Mouse (Mus musculus) ES-E14 (cell line): ENCODE measurements around the gene Atl3. TPM values are rescaled to one million over a fixed set of nuclear protein-coding genes. Genes with fewer than 3 reads are reported as not detected.

Experiments used
- DNase-seq: peaks from one replicate; pipeline ENCODE4 v3.0.0-alpha.2; 2013; ENCODE audit warnings: low read depth, low spot score
- H3K27ac ChIP-seq: 2 replicates; pipeline ENCODE4 v1.5.1; 2012; ENCODE audit warnings: low read depth, mild to moderate bottlenecking, low read length, moderate library complexity, mixed read lengths; ENCODE audit not compliant: poor library complexity, insufficient read depth, severe bottlenecking
- H3K36me3 ChIP-seq: 2 replicates; pipeline ENCODE4 v1.6.1; 2012; ENCODE audit warnings: mild to moderate bottlenecking, low read length, moderate library complexity, mixed read lengths; ENCODE audit not compliant: control insufficient read depth, poor library complexity, insufficient read depth, severe bottlenecking
- H3K4me1 ChIP-seq, 2 experiments: fragments of 150-350 bp in 1 of 2; sonication (generic) in 1 of 2; 2 replicates each; pipeline ENCODE4 v1.6.1; 2012; ENCODE audit warnings: low read length in 2 of 2, mild to moderate bottlenecking in 1 of 2, mixed read lengths in 1 of 2; ENCODE audit not compliant: control insufficient read depth in 2 of 2, insufficient read depth in 2 of 2, poor library complexity in 1 of 2
- H3K4me3 ChIP-seq, 2 experiments: fragments of 150-350 bp in 1 of 2; sonication (generic) in 1 of 2; 2 replicates each; pipeline ENCODE4 v1.5.1; 2012; ENCODE audit warnings: low read length in 2 of 2, low read depth in 1 of 2, mild to moderate bottlenecking in 1 of 2, mixed read lengths in 1 of 2; ENCODE audit not compliant: insufficient read depth in 1 of 2, poor library complexity in 1 of 2, severe bottlenecking in 1 of 2
- H3K9ac ChIP-seq: 2 replicates; pipeline ENCODE4 v1.6.1; 2012; ENCODE audit warnings: low read depth, mild to moderate bottlenecking, low read length, mixed read lengths; ENCODE audit not compliant: poor library complexity, insufficient read depth, severe bottlenecking
- H3K9me3 ChIP-seq: fragments of 150-350 bp; sonication (generic); 2 replicates; pipeline ENCODE4 v1.6.1; 2012; ENCODE audit warnings: low read depth, mild to moderate bottlenecking, low read length; ENCODE audit not compliant: control insufficient read depth, insufficient read depth
- CHD2 ChIP-seq: IDR thresholded peaks from 2 replicates; pipeline ENCODE4 v1.6.1; 2014; ENCODE audit warnings: mild to moderate bottlenecking, low read depth, low read length, inconsistent platforms
- HCFC1 ChIP-seq: IDR thresholded peaks from 2 replicates; pipeline ENCODE4 v1.6.1; 2012; ENCODE audit warnings: low read length, inconsistent platforms, borderline replicate concordance; ENCODE audit not compliant: insufficient read depth
- MAFK ChIP-seq: IDR thresholded peaks from 2 replicates; pipeline ENCODE4 v1.6.1; 2014; ENCODE audit warnings: mild to moderate bottlenecking, low read depth, low read length, inconsistent platforms; ENCODE audit not compliant: insufficient read depth
- ZC3H11A ChIP-seq: IDR thresholded peaks from 2 replicates; pipeline ENCODE4 v1.6.1; 2012; ENCODE audit warnings: low read depth, mild to moderate bottlenecking, inconsistent platforms, low read length, borderline replicate concordance
- ZNF384 ChIP-seq: IDR thresholded peaks from 2 replicates; pipeline ENCODE4 v1.6.1; 2012; ENCODE audit warnings: low read depth, low read length, inconsistent platforms
- in situ Hi-C, 2 experiments: fragments of 600-800 bp; cut with MboI; formaldehyde crosslinking; loops; one replicate each; pipeline ENCODE4 v1.15.1; 2025; ENCODE audit warnings: low sequenced_read_pairs in 2 of 2, inconsistent platforms in 1 of 2; ENCODE audit not compliant: unreplicated experiment in 2 of 2
- total RNA-seq: library from RNA; depleted of rRNA; stranded (reverse); fragments of 300-350 nt; gene quantifications from 2 replicates; pipeline ENCODE4 v1.2.3, GENCODE M21; 2012

The Atl3 gene
- total RNA-seq, 1 experiment: 26.6 TPM

GRCm38 (mm10) chr19:7531906-7532305, 38.1 kb downstream of the Atl3 start:
- Histone ChIP-seq H3K9me3 (no peaks in the 10 kb centered on the region), H3K27ac (no peak overlapping the region), H3K4me1 (no peaks in the 10 kb centered on the region), H3K9ac (no peak overlapping the region), H3K4me3 (no peak overlapping the region), H3K36me3 (peaks cover 7% of the 10 kb centered on the region)
- DNase-seq: no peak
- in situ Hi-C loops: loop anchor here in 1 of 2 experiments (10.0 kb wide), 1 partner anchor 73 kb away; the partner anchor contains the start of gene Lgals12
- TF ChIP-seq CHD2 (no peak), ZNF384 (no peak), ZC3H11A (no peak), HCFC1 (no peak), MAFK (no peak)

GRCm38 (mm10) chr19:7533891-7534290, 40.1 kb downstream of the Atl3 start:
- no peaks in the 10 kb centered on the region for H3K9me3 ChIP-seq
- TF ChIP-seq ZNF384 (no peak), ZC3H11A (no peak), MAFK (no peak)
- peaks cover 7% of the 10 kb centered on the region for H3K36me3 ChIP-seq
- in situ Hi-C loops: loop anchor here in 1 of 2 experiments (10.0 kb wide), 1 partner anchor 71 kb away; the partner anchor contains the start of gene Lgals12
- DNase-seq: no peak
- H3K4me1 ChIP-seq: no peaks in the 10 kb centered on the region
- no peak overlapping the region for H3K27ac ChIP-seq
- no peak overlapping the region for H3K4me3 ChIP-seq
- H3K9ac ChIP-seq: no peak overlapping the region

GRCm38 (mm10) chr19:7548924-7549323, 55.1 kb downstream of the Atl3 start:
- H3K4me1 ChIP-seq: no peaks in the 10 kb centered on the region
- no peak overlapping the region for H3K27ac ChIP-seq
- no peaks in the 10 kb centered on the region for H3K9me3 ChIP-seq
- H3K9ac ChIP-seq: no peak overlapping the region
- no peak overlapping the region for H3K4me3 ChIP-seq
- H3K36me3 ChIP-seq: no peaks in the 10 kb centered on the region
- in situ Hi-C loops: no loop called here
- no peak for DNase-seq
- TF ChIP-seq MAFK (no peak), CHD2 (no peak), ZNF384 (no peak), ZC3H11A (no peak), HCFC1 (no peak)

GRCm38 (mm10) chr19:7551550-7552300, 57.9 kb downstream of the Atl3 start:
- Histone ChIP-seq H3K9ac (no peak overlapping the region), H3K27ac (no peak overlapping the region), H3K9me3 (no peaks in the 10 kb centered on the region), H3K36me3 (no peaks in the 10 kb centered on the region), H3K4me3 (no peak overlapping the region), H3K4me1 (no peaks in the 10 kb centered on the region)
- TF ChIP-seq MAFK (peak; percentile 79), HCFC1 (no peak)
- in situ Hi-C loops: no loop called here
- no peak for DNase-seq

- Histone ChIP-seq H3K9me3 (no peaks in the 10 kb centered on the region), H3K36me3 (no peaks in the 10 kb centered on the region), H3K27ac (no peak overlapping the region), H3K4me1 (no peaks in the 10 kb centered on the region), H3K4me3 (no peak overlapping the region), H3K9ac (no peak overlapping the region)
- in situ Hi-C loops: no loop called here
- no peak for DNase-seq
- TF ChIP-seq HCFC1 (no peak), MAFK (no peak), ZNF384 (no peak), CHD2 (no peak), ZC3H11A (no peak)
These were observed 58.4 kb downstream of the Atl3 start for GRCm38 (mm10) chr19:7552301-7552673.
